Mouse (Mus musculus) monocyte, adult 5-6 weeks (primary cell): ENCODE results near the gene Ostn. TPM values are rescaled to one million over a fixed set of nuclear protein-coding genes. Genes with fewer than 3 reads are reported as not detected.
A peak's percentile ranks its signal among the peaks of the same experiment; 100 is the strongest.
"Not testable (repeated sequence)": the region's sequence is repeated elsewhere in the genome, so short reads cannot be mapped to it uniquely, and the experiment has no call there.

Experiments used
- ATAC-seq: fragments of 153-309, 156-312 bp; replicated peaks from 2 replicates; pipeline ENCODE4 v1.8.0; 2017; ENCODE audit warnings: mild to moderate bottlenecking; ENCODE audit not compliant: low TSS enrichment, insufficient number of reproducible peaks, severe bottlenecking, poor library complexity, low FRiP score
- total RNA-seq: library from RNA; stranded (forward); fragments of 200-1000, 200-491, 200-594 nt; gene quantifications from 3 replicates; pipeline ENCODE4 v1.2.3, GENCODE M21; 2017

Ostn gene
- total RNA-seq, result not detected in 3 replicates

GRCm38 (mm10) chr16:27307189-27307588, at the start of gene Ostn:
Gene Ostn, plus strand, starts transcription at chr16:27307489.
- not testable (repeated sequence) for ATAC-seq

DNA sequence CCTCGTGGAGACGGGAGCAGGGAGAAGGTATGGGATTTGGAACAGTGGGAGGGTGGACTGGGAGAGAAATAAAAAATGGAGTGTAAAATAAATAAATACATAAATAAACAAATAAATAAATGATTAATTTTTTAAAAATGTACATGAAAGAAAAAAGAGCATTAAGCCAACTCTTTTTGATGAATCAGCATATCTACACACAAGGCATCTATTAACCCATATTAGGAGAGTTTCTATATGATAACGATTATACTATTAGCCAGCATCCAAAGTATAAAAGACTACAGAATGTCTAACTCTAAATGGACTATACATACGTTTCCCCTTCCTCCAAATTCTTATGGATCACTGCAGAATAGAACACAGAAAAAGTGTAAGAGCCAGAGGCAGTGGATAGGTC, 38.5 kb upstream of the Ostn start:
- ATAC-seq, result no peak

GRCm38 (mm10) chr16:27287410-27287809, 19.9 kb upstream of the Ostn start:
- no peak for ATAC-seq

DNA sequence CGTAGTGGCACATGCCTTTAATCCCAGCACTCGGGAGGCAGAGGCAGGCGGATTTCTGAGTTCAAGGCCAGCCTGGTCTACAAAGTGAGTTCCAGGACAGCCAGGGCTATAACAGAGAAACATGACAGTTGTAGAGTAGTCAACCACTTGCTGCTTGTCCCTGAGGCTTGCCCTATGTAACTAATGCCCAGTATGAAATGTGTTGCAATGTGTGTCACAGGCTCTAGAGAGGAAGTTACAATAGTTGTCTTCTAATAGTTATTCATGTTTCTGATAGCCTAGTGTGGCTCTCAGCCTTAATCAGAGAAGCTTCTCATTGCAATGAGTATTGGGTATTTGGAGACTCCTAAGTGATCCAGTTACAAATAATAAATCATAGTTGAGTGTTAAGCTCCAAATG, 10.8 kb upstream of the Ostn start:
- ATAC-seq, result peak; percentile 70

DNA sequence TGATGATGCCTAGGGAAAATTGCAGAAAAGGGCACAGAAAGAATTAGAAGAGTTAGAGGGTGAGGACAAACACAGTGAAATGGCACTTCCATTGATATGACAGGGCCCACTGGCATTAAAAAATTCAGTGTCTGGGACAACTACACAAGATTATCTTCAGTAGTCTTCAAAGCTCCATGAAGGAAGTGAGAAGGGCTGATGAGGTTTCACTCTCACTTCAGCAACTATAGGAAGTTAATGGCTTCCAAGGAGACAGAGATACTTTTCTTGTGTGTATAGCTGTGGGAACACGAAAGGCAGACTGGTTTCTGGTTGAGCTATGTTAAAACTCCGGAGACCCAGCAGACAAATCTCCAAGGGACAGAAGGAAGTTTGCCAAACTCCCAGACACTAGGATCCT, 10.4 kb upstream of the Ostn start:
- no peak for ATAC-seq

- ATAC-seq, result no peak
Measured at GRCm38 (mm10) chr16:27319099-27319498, 11.8 kb downstream of the Ostn start.

DNA sequence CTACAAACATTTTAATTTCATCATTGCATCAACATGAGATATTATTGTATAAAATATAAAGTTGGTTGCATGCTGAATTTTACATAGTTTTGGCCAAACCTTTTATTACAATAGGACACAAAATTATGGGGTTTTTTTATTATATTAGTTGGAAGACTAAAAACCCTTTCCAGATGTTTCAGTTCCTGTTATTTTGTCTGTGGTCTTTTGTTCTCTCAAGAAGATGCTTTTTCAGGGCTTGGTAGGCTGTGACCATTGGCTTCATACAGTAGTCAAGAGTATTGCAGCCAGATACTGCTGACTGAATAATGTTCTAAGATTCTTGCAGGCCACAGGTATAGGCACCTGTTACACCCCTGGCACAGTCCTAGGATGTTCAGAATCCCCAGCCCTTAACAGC, 14.8 kb downstream of the Ostn start:
- no peak for ATAC-seq

- 0 out of 2 replicates have a peak, but pooled peaks have one; percentile 40 for ATAC-seq
Measured at GRCm38 (mm10) chr16:27326463-27326862, 19.2 kb downstream of the Ostn start.

GRCm38 (mm10) chr16:27347521-27347920, 40.2 kb downstream of the Ostn start:
- no peak for ATAC-seq

DNA sequence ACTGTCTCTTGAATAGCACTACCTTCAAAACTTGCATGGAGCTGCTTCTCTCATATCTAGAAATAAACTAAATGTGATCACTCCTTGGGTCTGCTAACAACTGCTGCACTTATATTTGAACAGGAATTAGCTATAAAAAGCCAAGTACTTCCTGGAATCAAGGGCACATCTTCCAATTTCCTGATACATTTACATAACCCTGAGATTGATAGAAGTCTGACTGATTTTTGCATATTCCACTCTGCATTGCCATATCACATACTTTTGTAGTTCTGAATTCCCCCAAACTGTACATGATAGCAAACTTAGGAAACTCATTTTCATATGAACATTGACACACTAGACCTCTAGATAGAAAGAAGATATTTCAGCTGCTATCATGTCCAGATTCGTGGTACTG, 41.1 kb downstream of the Ostn start:
- ATAC-seq, result no peak

DNA sequence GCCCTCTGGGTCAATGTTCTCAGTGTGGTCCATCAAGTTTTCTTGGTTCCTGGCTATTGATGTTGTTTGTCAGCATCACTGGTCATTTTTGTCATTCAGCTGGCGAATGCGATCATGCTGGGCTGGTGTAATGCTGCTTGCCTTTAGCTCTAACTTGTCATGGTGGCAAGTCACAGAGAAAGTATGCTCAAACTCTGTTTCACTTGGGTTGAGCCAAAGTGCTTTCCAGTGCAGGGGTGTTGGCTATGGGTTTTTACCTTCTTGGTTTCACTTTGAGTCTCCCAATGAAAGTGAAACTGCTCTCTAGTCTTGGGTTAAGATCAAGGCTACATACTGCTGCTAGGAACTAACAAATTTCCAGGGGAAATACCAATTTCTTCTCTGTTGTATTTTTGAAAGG, 41.9 kb downstream of the Ostn start:
- peak; percentile 84 for ATAC-seq

DNA sequence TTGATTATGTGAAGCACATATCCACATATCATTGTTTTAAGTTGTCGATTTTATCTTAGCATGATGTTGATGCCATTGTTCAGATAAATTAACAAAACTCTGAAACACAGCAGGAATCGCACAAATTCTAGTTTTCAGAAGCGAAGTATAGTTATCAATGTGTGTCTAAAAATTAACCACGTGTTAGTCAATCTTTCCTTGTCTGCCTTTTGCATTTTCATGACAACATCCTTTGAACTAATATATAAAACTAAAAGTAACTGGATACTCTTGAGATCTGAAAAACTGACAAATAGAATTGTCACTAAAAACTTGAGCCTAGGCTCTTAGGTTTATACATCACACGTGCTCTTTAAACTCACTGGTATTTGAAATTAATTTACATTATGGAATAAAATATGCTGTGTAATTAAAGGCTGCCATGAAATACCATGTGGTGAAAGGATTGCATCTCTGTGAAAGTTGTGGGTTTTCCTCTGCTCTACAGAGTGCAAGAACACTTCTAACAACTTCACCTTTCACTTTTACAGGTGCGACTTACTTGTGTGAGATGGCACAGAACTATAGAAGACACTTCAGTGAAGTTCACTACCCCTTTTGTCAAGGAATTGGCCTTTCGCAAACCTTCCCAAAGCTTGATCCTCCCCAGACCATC, 42.7 kb downstream of the Ostn start:
- no peak for ATAC-seq

GRCm38 (mm10) chr16:27354464-27354863, 47.2 kb downstream of the Ostn start:
- no peak for ATAC-seq

DNA sequence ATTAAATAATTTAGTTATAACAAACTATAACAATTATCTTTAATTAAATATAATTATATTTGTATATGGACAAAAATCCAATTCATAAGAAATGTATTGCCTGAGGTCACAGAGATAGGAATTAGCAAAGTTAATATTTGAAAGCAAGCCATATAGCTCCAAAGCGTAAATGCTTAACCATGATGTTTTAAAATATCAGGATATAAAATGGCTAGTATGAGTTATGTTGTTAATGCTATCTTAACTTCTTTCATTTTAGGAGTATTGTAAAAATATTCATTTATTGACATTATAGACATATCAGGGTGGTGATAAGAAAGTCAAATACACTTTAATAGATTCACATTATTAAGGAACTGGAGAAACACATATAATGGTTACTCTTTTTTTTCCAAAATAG, 52.8 kb downstream of the Ostn start:
- no peak for ATAC-seq

DNA sequence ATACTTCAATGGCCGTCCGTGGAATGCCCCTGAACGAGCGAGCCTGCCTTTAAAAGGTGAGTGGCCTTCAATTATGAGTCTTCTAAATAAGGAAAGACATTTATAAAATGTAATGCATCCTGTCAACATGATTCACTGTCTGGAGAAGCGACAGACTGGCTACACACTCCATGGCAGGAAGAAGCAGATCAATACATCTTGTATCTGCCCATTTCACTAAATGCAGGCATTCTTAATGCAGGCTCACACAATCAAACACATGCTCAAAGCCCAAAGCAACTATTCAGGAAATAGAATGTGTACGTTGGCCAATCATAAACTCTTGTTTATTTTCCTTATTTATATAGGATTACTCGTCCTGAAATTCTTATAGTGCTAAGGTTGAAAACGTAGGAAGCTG, 62.9 kb downstream of the Ostn start, which contains the start of gene Uts2b:
Gene Uts2b (minus strand): TSS at position 49 of the 400 bp plus-strand sequence.
- no peak for ATAC-seq

- no peak for ATAC-seq
Measured at GRCm38 (mm10) chr16:27370700-27371099, 63.4 kb downstream of the Ostn start.

DNA sequence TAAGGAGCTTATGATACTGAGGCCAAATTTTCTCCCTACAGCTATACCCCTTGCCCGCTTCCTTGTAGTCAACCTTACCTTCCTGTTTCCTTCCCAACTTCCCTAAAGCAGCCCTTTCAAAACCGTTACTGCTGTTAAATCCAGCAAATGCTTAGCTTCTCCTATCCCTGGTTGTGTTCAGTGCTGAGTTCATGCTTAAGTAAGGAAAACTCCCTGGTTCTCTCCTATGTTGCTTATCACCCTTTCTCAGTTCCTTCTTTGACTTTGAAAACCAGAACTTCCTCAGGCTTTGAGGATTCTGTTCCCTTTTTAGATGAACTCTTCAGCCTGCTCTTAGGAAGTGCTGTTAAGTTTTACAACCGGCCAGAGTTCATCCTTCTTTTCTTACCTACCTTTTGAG, 66.8 kb downstream of the Ostn start:
- peak; percentile 94 for ATAC-seq

GRCm38 (mm10) chr16:27375318-27375717, 68.0 kb downstream of the Ostn start:
- no peak for ATAC-seq

DNA sequence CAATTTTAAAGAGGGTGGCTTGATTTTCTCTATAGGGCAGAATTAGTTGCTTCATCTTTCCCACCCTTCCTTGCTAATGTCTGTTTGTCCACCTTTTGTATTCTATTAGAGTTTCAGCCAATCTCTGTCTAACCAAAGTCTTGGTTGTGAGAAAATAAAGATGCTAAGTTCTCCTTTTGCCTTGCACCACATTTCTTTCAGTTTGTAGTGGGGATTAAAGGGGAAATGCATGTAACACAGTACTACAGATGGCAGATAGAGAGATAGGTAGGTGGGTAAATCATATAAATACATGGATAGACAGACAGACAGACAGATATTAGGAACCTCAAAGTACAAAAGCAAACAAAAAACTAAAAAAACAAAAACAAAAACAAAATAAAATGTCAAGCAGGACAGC, 69.3 kb downstream of the Ostn start:
- ATAC-seq, result peak; percentile 69

- no peak for ATAC-seq
Measured at GRCm38 (mm10) chr16:27382217-27382616, 74.9 kb downstream of the Ostn start.
